Mouse (Mus musculus) liver (tissue): ENCODE measurements at regions not wholly inside any gene's neighbourhood (a gene's known extent, or its start where the extent isn't known, plus 50 kb on each side); places are given as distances from the start of the nearest gene placed in this dataset.

Experiments used
- DNase-seq: peaks from one replicate; pipeline ENCODE4 v3.0.0-alpha.2; 2020; ENCODE audit warnings: mixed read lengths

DNA sequence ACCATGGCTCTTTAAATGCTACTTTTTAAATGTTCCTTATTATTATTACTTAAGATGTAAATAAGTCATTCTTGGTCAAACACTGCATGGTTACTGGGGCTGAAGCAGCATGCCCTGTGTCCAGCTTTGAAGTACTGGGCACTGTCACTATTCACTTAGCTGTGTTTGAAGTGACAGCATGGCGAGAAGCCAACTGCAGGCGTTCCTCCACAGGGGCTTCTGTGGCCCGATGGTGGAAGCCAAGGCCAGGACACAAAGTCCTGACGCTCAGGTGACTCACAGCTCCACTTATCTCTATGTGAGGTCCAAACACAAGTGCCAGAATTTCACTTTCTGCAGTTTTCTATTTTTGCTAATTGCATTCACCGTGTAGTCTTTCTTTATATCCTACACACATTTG, 65.3 kb downstream of the Cdca7 start:
- no peak for DNase-seq

DNA sequence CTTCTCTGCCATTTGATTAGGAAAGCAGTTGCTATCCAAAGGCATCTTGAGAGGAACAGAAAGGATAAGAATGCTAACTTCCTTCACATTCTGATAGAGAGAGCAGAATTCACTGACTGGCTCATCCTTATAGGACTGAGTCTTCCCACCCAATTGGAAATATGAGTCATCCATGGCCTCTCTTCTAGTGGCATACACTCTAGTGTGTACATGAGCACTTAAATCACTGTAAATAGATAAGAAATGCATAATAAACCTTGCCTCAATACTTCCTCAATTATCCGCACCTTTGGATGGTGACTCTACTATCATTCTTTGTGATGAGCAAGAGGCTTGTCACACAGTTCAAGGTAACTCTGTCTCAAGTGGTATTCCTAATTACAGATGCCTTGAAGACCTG, 69.5 kb downstream of the Cdca7 start:
- DNase-seq: no peak

DNA sequence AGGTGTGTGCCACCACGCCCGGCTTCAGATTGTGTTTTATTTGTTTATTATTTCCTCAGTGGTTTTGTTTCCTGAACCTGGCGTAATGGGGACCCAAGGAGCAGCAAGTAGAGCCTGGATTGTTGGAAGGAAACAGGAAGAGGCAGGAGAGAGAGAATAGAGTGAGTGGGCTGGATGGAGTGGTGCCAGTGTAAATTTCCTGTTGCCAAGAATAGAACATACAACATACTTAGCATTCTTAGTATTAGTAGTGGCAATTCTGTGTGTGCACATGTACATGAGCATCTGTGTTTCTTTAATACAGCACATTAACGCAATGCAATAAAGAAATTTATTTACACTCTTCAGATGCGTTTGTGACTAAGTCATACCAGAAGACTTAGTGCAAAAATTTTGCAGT, 70.5 kb downstream of the Cdca7 start:
- no peak for DNase-seq

DNA sequence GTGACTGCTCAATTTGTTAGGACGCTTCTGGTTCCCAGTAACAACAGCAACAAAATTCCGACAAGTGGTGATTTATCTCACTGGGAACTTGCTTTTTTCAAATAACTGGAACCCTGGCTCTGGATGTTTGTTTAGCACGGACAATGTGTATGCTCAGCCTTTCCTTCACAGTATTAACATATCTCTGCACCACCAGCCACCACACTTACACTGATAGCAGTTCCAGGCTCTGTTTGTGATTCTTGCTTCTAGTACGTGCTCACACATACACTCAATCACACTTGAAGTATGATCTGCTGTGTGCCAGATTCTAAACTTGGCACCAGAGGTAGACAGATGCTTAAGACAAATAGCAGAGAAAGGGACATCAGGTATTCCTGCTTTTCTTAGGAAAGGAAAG, 71.0 kb downstream of the Cdca7 start:
- no peak for DNase-seq

DNA sequence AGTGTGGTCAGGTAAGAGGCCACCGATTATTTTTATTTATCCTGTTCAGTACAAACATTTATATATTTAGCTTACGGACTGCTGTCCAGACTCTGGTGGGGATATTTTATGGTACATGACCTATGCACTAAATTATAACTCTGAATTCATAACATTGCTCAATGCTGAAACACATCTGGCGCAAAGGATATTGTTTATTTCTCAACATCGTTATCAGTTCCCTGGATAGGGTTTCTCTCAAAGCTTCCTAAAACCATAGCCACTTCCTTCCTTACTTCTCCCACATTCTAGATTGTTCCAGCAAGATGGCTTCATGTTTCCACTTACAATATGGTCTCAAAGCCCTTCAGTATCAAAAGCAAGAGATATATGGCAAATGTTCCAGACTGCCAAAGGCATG, 75.3 kb downstream of the Cdca7 start:
- DNase-seq: no peak

DNA sequence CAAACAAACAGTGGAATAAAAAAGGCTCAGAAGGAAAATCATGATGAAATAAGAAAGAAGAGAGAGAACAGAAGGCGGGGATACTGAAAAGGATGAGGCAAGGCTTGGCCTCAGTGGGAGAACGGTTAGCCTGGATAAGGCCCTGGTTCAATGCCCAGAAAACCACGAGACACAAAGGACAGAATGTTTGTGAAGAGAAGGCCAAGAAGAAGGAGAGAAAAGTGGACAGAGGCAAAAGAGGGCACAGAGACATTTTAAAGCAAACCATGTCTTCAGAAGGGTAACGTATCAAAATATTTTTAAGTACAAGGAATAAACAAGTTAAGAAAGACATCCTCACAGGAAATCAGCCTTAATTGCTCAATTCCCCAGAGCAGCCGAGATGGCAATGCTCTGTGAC, 78.6 kb downstream of the Cdca7 start:
- no peak for DNase-seq

DNA sequence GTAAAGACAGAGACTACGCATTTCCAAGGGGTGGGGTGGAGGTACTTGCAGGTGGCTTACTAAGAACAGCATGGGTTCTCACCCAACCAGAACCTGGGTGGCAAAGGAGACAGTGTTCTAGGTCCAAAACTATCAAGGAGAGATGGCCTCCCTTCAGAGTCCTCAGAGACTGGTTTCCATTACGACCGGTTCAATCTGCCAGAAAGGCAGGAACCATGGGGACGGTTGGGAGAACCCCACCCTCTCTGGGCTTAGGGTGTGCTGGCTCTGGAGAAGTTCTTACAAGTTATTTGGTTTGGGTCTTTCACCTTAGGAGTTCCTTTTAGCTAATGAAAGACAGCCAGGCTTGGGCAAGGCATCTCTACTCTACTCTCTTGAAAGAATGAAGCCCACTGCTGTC, 79.2 kb downstream of the Cdca7 start:
- DNase-seq: no peak

DNA sequence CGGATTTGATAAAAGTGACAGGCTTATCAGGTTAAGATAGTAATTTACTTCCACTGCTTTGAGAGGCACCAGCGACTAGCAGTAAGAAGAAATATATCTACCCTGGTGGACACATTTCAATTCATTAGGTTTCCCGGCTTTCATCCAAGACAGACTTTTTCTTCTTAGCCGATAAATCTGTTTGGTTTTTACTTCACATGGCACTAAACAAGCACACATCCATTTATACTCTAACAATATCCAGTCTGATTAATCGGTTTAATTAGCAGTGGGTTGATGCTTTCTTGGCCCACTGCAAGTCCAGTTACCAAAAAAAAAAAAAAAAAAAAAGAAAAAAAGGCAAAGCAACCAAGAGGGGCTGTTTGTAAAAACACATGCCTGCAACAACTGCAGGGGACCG, 79.6 kb downstream of the Cdca7 start:
- no peak for DNase-seq

DNA sequence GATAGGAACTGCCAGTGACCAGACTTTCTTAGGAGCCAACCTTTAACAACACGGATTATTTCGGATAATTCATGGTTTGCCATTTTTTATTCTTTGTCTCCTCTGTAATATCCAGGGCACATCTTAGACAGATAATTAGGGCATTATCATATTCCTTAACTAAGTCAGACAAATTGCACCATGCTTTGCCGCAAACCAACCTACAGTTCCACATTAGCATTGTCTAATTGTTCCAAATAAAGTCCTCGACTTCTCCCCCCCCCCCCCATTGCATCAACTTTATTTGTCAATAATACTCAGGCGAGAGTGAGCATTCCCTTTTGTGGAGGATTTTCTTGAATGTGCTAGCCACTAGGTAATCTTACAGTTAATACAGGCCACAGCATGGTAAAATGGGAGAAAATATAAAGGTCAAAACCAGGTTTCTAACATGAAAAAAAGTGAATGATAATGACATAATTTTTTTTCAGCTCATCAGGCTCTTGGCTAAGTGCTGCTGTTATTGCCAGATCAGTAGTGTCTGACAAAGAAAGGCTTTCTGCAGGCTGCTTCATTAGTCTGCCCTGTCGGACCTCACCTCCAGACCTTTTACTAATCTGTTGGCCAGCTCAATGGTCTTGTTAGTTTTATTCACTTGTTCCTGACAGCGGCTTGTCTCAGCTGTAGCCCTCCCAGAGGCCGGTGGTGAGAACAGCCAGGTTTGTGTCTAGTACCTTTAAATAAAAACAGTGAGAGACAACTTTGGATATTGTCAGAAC, 80.3 kb downstream of the Cdca7 start:
- DNase-seq: no peak

DNA sequence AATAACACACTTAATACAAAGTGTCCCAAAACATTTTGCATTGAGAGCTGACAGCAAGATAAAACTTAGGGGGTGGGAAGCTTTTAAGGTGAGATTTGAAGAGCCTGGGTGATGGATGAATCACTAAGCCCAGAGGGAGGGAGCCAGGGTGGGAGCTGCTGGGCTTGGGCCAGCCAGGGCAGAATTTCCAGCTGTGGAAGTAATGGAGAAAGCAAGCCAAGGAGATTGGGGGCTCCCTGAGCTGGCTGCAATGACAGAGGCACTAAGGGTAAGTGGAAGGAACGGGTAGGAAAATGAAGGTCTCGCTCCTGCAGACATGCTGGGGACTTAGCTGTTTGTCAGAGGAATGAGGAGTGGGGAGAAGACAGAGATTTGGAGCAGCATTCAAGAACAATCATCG, 81.2 kb downstream of the Cdca7 start:
- DNase-seq: no peak

DNA sequence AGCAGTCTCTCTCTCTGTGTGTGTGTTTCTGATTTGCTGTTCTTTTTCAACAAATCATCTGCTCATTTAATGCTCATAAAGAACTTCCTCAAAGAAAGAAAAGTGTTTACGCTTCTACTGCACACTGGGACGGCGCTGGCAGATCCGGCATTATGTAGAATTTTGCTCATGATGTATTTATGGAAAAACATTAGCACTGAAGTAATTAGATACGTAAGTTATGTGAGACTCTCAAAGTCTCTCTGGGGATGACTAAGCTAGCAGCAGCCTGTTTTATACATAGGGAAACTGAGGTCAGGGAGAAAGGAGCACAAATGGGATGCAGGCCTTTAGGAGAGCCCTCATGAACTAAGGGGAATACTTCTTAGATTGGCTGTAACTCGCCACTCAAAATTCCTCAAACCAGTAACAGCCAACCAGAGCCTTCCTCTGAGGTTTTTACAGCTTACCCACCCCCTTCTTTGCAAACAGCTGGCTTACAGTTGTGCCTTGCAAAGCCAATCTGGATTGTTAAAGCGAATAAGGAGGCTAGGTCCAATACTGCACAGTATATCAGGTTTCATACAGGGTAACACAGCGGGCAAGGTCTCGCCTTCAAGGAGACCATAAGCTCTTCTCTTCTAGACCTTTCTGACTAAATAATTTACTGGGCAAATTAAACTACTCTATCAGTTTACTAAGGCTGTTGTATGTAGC, 81.8 kb downstream of the Cdca7 start:
- DNase-seq: no peak

DNA sequence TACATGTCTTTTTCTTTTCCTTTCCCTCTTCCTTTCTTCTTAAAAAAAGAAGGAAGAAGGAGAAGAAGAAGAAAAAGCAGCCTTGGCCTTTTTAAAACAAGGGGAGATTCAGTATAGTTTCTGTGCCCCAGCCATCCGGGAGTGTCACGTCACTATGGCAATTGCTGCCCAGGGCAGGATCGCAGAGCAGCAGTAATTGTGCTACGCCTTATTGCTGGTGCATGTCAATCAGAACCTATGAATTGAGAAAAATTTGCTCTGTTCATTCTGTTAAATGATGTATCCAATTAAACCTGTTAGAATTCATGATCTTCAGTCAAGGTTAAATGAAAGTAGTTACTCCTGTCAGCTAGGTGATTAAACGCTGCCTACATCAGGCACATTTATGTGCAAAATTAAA, 85.4 kb downstream of the Cdca7 start:
- DNase-seq: no peak

DNA sequence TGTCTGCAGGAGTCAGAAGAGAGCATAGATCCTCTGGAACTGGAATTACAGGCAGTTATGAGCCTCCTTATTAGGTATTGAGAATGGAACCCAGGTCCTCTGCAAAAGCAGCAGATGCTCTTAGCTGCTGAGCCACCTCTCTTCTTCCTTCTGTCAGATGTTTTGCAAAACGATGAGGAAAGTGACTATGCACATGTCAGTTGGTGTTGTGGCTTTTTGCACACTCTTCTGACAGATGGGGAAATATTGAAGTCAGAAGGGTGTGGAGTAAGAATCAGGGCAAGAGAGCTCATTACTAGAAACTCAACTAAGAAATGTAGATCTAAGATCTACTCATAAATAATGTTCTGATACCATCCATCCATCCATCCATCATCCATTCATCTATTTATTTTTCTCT, 102.4 kb downstream of the Cdca7 start:
- DNase-seq: no peak

DNA sequence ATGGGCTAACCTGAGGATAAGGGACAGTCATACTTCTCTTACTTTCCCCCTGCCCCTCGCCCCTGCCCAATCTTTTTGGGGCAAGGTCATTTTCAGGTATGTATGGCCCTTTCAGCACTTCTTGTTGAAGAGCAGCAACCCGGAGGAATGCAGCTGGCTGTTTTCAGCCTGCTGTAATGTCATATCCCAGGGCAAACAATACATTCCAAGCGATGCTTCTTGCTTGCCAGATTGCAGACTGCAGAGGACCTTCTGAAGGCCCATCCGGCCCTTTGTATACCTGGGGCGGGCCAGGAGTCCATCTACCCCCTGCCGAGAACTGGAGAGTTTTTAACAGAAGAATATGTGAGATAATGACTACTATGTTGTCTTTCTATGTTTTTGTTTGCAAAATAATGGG, 105.2 kb downstream of the Cdca7 start:
- DNase-seq: no peak

DNA sequence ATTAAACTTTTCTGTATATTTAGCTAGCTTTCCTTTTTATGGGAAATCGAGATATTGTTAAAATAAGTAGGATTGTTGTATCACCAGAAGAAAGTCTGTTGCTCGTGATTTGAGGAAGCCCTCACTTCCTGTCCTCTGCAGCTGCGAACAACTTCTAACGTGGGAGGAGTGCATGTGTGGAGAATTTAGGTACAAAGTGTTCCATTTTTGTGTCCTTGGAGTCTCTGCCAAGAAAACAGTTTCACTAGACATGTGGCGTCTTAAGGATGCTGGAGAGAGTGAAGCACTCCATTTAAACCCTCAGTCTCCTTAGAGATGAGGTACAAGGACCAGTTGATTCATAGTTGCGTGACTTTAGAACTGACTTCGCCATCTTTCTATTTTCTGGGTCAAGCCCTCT, 112.9 kb downstream of the Cdca7 start:
- DNase-seq: no peak

DNA sequence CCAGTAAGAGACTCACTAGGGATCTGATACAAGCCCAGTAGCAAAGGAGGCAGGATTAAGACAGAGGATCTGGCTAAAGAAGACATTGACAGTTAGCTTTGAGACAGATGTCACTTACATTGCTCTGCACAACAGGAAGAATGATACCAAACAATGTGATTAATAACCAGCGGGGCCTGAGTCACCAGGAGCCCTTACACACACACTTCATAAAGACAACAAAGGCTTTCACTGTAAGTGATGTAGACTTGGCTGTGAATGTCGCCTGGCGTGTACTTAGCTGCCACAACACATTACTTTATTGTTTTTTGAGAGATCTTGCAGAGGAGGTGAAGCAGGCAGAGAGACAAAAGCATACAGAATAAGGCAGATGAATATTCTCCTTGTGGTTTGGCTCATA, 116.1 kb downstream of the Cdca7 start:
- DNase-seq: no peak

DNA sequence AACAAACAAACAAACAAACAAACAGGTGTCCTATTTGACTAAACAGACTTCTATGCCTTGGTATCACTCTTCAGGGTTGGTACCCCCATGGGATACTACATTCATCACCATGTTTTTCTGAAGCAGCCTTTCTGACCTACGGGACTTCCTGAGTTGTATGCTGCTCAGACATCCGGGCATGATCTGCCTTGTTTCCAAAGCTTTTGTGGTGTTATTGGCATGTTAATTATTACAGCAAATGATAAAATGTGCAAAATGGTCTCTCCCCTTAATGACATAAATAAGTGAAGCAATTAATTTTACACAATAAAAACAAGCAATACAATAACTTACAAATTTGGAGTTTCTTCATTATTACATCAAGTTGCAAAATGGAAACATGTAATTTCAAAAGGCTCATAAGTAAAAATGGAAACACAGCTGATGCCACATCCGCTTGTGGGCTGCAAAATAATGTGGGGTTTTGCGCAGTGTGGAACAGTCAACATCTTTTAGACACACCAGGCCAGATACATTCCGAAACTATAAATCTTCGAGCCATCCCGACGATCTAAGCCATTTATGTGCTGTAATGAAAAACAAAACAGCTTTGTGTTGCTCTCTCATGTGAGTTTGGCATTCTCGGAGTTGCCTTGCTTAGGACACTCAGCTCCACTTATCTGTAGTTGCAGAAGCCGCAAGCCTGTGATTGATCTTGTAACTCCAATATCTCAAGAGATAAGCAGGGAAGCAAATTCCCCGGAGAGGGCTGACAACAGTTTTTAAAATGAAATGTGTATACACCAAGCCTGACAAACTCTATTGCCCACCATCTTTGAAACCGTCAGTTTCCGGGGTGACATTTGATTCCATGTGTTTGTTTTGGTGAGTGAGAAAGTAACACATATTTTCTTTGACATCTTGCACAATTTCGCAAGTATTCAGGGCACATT, 121.3 kb downstream of the Cdca7 start:
- DNase-seq: no peak

DNA sequence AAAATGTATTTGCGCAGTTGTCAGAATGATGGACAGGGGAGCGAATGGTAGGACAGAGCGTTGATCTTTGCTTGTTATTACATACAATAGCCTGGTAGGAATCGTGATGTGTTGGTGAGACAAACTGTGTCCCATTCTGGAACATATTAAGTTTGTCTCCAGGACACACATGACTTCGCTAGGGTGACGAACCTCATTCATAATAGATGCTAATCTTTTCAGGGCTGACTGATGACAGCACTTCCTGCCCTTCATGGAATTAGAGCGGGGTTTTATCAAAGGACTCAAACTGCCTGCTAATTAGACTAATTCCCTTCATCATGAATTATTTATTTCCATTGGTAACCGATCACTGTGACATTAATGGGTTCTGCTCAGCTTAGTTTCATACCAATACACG, 122.0 kb downstream of the Cdca7 start:
- no peak for DNase-seq

DNA sequence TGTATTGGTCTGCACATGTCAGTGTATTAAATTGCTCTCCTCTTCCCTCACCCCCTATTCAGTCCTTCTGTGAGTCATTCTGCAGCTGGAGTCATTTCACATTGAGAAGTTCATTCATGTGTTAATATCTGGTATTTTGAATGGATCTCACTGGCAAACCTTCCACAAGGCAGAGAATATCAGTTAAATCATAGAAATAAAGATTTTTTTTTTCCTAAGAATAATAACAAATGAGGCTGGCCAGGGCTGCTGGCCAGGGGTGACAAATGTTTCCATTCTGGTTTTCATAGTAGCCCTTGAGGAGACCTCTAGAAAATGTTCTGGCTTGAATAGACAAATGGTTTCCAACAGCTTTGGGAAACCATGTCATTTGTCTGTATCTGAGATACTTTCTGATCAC, 124.8 kb downstream of the Cdca7 start:
- DNase-seq: no peak

DNA sequence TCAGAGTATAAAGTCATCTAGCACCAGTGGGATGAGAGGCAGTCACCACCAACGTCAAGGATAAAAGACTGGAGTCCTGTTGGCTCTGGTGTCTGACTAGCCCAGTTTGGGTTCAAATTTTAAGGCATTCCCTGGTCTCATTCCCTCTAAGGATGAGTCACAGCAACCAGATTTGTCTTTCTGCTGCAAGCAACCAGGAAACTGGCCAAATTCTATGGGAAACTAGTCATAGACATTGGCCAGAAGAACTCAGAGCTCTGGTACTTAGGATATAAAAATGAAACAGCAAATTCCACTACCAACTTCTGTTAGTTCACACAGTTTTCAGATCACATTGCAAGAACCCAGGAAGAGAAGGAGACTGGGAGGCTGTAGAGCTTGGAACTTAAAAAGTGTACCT, 126.2 kb downstream of the Cdca7 start:
- DNase-seq: no peak

DNA sequence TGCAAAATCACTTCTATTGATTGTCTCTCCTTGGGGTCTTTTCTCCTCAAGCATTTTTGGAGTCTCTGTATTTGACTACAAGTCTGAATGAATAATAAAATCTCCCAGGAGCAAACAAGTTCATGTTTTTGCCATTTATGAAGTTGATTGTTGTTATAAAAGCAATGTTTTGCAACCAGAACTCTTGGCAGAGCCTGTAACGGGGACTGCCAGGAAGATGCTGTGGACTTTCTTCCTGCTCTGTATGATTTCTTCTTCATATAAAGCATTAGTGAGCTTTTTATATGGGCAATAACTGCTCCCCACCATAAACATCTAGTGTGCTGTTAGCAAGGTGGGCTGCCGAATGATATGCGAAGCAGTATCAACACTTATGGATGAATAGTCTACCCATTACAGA, 136.3 kb downstream of the Cdca7 start:
- DNase-seq: no peak

DNA sequence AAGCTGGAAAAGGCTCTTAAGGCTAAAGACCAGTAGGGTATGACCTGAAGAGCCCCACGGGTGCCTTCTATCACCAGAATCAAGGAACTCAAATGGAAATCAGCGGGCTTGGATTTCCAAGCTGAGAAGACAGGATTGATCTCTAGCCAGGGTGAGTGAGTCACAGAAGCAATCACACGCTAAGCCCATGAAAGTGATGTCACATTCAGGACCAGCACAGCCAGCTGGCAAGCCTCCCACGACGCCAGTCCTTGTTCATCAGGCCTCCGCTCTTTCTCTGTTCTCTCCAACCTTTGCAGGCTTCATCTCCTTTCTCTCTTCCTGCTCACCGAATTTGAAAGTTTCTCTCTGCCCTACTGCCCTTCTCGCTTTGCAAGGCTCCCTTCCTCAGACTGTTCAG, 138.3 kb downstream of the Cdca7 start:
- DNase-seq: no peak

DNA sequence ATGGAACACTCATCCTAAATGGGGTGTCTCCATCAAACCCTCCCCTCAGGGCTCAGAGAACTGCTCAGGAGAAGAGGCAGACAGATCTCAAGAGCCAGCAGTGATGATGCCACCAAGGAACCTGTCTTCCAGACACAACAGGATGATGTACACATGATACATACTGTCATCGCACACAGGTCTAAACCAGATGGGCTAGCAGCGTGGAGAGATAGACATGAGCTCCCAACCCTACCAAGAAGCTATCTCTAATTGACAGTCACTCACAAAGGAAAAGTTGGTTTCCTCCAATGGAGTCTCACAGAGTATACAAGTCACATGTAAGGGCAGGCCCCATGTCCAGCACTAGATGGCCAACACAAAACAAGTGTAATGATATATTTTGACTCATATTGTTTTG, 139.9 kb downstream of the Cdca7 start:
- DNase-seq: no peak

DNA sequence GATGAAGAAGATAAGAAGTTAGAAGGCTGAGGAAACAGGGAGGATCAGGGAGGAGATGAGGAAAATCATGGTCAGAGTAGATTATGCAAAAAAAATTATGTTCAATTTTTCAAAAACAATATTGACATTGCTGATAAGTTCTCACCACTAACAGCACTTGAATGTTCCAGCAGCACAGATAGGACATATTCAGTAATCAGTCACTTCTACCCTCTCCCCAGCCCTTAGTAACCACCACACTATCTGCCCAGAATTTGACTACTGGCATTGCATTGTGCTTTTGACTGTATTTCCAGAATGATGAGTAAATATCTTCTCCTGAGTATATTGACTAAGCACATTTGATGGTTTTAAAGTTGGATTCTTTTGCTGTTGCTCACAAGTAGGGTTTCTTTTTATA, 140.5 kb downstream of the Cdca7 start:
- no peak for DNase-seq
